Mouse (Mus musculus) intestine, embryonic 16.5 days (tissue): ENCODE results near the gene Prkg1. TPM values are rescaled to one million over a fixed set of nuclear protein-coding genes. Genes with fewer than 3 reads are reported as not detected.

Experiments used
- ATAC-seq: fragments of 200-750 bp; cut with Nextera tagmentation; 2 replicates; pipeline ENCODE4 v1.8.0; 2017; ENCODE audit warnings: moderate TSS enrichment, moderate library complexity
- H3K27ac ChIP-seq: fragments of 300-500 bp; sonication (generic); 2 replicates; pipeline ENCODE4 v1.5.1; 2014; ENCODE audit warnings: mild to moderate bottlenecking, low read length
- H3K27me3 ChIP-seq: fragments of 300-500 bp; sonication (generic); replicated peaks from 2 replicates; pipeline ENCODE4 v1.6.1; 2014; ENCODE audit warnings: low read length, control low read depth, mixed read lengths; ENCODE audit not compliant: control insufficient read depth, insufficient read depth
- H3K36me3 ChIP-seq: fragments of 300-500 bp; sonication (generic); 2 replicates; pipeline ENCODE4 v1.6.1; 2014; ENCODE audit warnings: low read length, control low read depth; ENCODE audit not compliant: control insufficient read depth, insufficient read depth
- H3K4me1 ChIP-seq: fragments of 300-500 bp; sonication (generic); 2 replicates; pipeline ENCODE4 v1.6.1; 2014; ENCODE audit warnings: low read length, control low read depth, mixed read lengths; ENCODE audit not compliant: control insufficient read depth, insufficient read depth
- H3K4me2 ChIP-seq: fragments of 300-500 bp; sonication (generic); 2 replicates; pipeline ENCODE4 v1.6.1; 2014; ENCODE audit warnings: low read depth, low read length, control low read depth
- H3K4me3 ChIP-seq: fragments of 300-500 bp; sonication (generic); 2 replicates; pipeline ENCODE4 v1.5.1; 2014; ENCODE audit warnings: mild to moderate bottlenecking, low read length
- H3K9ac ChIP-seq: fragments of 300-500 bp; sonication (generic); 2 replicates; pipeline ENCODE4 v1.6.1; 2014; ENCODE audit warnings: low read depth, low read length
- H3K9me3 ChIP-seq: fragments of 300-500 bp; sonication (generic); 2 replicates; pipeline ENCODE4 v1.6.1; 2016; ENCODE audit warnings: low read length, control low read depth; ENCODE audit not compliant: control insufficient read depth
- WGBS: fragments of 180-500 bp; shearing (Covaris S2); extraction: QIAGEN DNeasy Blood & Tissue Kit; methylation state at CpG from one replicate; pipeline ENCODE4 v1.1.7; 2014; 5-methylcytosine and 5-hydroxymethylcytosine counted together
- polyA plus RNA-seq: library from polyadenylated mRNA; unstranded; fragments of >200 nt; fragmentation: Nextera tagmentation; extraction: Ambion mirVana; gene quantifications from 2 replicates; pipeline ENCODE4 v1.2.1, GENCODE M21; 2015

The Prkg1 gene
- polyA plus RNA-seq, 1 experiment from 2014 or later = 6.6 TPM

GRCm38 (mm10) chr19:31046601-31047000, 718.2 kb downstream of the Prkg1 start:
- Histone ChIP-seq H3K9me3 (no peaks in the 10 kb centered on the region), H3K4me1 (no peaks in the 10 kb centered on the region), H3K4me2 (no peak overlapping the region), H3K36me3 (no peaks in the 10 kb centered on the region), H3K9ac (no peak overlapping the region), H3K27me3 (no peaks in the 10 kb centered on the region), H3K27ac (no peak overlapping the region), H3K4me3 (no peak overlapping the region)
- 95% methylated on average over 4 of the region's 4 CpGs for WGBS
- ATAC-seq = no peak

GRCm38 (mm10) chr19:31040948-31041847, 723.6 kb downstream of the Prkg1 start:
- 90% methylated on average over 2 of the region's 2 CpGs for whole genome bisulfite sequencing
- Histone ChIP-seq H3K27me3 (no peaks in the 10 kb centered on the region), H3K9ac (no peak overlapping the region), H3K36me3 (no peaks in the 10 kb centered on the region), H3K27ac (no peak overlapping the region), H3K4me2 (no peak overlapping the region), H3K9me3 (no peaks in the 10 kb centered on the region), H3K4me1 (no peaks in the 10 kb centered on the region), H3K4me3 (no peak overlapping the region)
- ATAC-seq = no peak

DNA sequence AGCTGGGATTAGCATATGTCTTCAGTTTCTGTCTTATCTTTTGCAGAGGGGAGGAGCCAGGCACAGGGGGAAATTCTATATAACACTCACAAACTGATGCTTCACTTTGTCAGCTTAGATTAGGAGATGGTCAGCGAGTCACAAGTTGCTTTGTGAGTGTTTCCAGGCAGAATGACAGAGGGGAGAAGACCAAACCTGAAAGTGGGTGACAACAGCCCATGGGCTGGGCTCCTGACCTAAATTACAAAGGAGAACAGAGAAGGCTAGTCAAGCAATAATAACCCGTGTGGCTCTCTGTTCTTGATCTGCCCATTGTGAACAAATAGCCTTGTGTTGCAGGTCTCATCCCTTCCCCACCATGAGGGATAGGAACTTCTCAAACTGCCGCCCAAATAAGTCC, 725.9 kb downstream of the Prkg1 start:
- 74% methylated on average over 3 of the region's 3 CpGs for WGBS
- no peaks in the 10 kb centered on the region for H3K9me3 ChIP-seq
- H3K4me3 ChIP-seq = no peak overlapping the region
- H3K36me3 ChIP-seq = no peaks in the 10 kb centered on the region
- H3K4me1 ChIP-seq = no peaks in the 10 kb centered on the region
- H3K27ac ChIP-seq = no peak overlapping the region
- no peak overlapping the region for H3K4me2 ChIP-seq
- no peaks in the 10 kb centered on the region for H3K27me3 ChIP-seq
- H3K9ac ChIP-seq = no peak overlapping the region
- ATAC-seq = no peak

DNA sequence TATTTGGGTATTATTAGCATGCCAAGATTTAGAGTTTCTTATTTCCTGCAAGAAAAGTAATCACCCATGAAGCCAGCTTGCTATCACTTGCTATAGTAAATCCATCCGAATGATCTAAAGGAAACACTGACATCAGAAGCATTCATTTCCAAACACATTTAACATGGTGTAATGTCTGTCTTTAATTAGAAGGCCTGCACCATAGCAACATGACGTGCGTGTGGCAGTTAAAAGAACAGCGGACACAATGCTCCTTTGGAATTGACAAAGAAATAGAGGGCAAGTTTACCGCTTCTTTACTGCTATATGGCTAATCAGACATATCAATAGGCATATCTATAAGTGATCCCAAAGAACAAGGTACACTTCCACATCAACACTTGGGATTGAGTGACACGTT, 733.2 kb downstream of the Prkg1 start:
- Histone ChIP-seq H3K36me3 (no peaks in the 10 kb centered on the region), H3K9me3 (no peaks in the 10 kb centered on the region), H3K9ac (no peak overlapping the region), H3K4me1 (no peaks in the 10 kb centered on the region), H3K4me2 (no peak overlapping the region), H3K27me3 (no peaks in the 10 kb centered on the region), H3K27ac (no peak overlapping the region), H3K4me3 (no peak overlapping the region)
- no peak for ATAC-seq
- WGBS = 87% methylated on average over 6 of the region's 6 CpGs

DNA sequence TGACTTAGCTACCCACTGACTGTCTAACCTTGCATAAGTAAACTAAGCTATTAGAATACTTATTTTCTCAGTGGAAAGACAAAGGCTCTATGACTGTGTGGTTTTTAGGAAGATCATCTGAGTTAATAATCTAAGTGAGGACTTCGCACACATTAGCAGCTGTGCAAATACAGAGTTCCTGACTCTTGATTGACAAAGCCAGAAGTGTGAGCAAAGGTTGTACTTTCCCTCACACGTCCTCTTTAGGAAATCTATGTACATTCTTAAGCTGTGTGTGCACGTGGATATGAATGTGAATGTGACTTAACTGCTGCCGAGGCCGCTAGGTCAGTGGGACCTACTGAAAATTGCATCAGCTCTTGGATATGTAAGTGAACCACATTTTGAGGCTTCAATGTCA, 738.0 kb downstream of the Prkg1 start:
- 72% methylated on average over 5 of the region's 5 CpGs for WGBS
- Histone ChIP-seq H3K4me3 (no peak overlapping the region), H3K27me3 (no peaks in the 10 kb centered on the region), H3K9me3 (no peaks in the 10 kb centered on the region), H3K9ac (no peak overlapping the region), H3K4me2 (no peak overlapping the region), H3K27ac (no peak overlapping the region), H3K36me3 (no peaks in the 10 kb centered on the region), H3K4me1 (no peaks in the 10 kb centered on the region)
- 0 out of 2 replicates have a peak, but pooled peaks have one; percentile 16 for ATAC-seq

GRCm38 (mm10) chr19:31011528-31012133, 753.2 kb downstream of the Prkg1 start:
- Histone ChIP-seq H3K4me1 (no peaks in the 10 kb centered on the region), H3K9me3 (no peaks in the 10 kb centered on the region), H3K27me3 (no peaks in the 10 kb centered on the region), H3K4me2 (no peak overlapping the region), H3K27ac (no peak overlapping the region), H3K36me3 (no peaks in the 10 kb centered on the region), H3K9ac (no peak overlapping the region), H3K4me3 (no peak overlapping the region)
- 83% methylated on average over 3 of the region's 3 CpGs for WGBS
- no peak for ATAC-seq

- H3K4me1 ChIP-seq = no peaks in the 10 kb centered on the region
- H3K4me3 ChIP-seq = no peak overlapping the region
- no peak overlapping the region for H3K27ac ChIP-seq
- no peaks in the 10 kb centered on the region for H3K36me3 ChIP-seq
- no peaks in the 10 kb centered on the region for H3K9me3 ChIP-seq
- ATAC-seq = no peak
- 83% methylated on average over 2 of the region's 2 CpGs for WGBS
- H3K9ac ChIP-seq = no peak overlapping the region
- no peak overlapping the region for H3K4me2 ChIP-seq
- H3K27me3 ChIP-seq = no peaks in the 10 kb centered on the region
Measured at GRCm38 (mm10) chr19:30998572-30998971, 766.3 kb downstream of the Prkg1 start.

GRCm38 (mm10) chr19:30990390-30990789, 774.4 kb downstream of the Prkg1 start:
- Histone ChIP-seq H3K9ac (no peak overlapping the region), H3K9me3 (no peaks in the 10 kb centered on the region), H3K27ac (no peak overlapping the region), H3K4me2 (no peak overlapping the region), H3K27me3 (no peaks in the 10 kb centered on the region), H3K36me3 (no peaks in the 10 kb centered on the region), H3K4me1 (no peaks in the 10 kb centered on the region), H3K4me3 (no peak overlapping the region)
- no peak for ATAC-seq
- WGBS = 75% methylated on average over 4 of the region's 4 CpGs

- no peaks in the 10 kb centered on the region for H3K27me3 ChIP-seq
- no peaks in the 10 kb centered on the region for H3K36me3 ChIP-seq
- no peak overlapping the region for H3K4me3 ChIP-seq
- H3K4me1 ChIP-seq = no peaks in the 10 kb centered on the region
- no peaks in the 10 kb centered on the region for H3K9me3 ChIP-seq
- no peak overlapping the region for H3K27ac ChIP-seq
- ATAC-seq = no peak
- no peak overlapping the region for H3K9ac ChIP-seq
- WGBS = 86% methylated on average over 4 of the region's 4 CpGs
- H3K4me2 ChIP-seq = no peak overlapping the region
Measured at GRCm38 (mm10) chr19:30982436-30982835, 782.4 kb downstream of the Prkg1 start.
